8 mouse cellular contexts compared by ENCODE assay signal in the genomic region with DNA sequence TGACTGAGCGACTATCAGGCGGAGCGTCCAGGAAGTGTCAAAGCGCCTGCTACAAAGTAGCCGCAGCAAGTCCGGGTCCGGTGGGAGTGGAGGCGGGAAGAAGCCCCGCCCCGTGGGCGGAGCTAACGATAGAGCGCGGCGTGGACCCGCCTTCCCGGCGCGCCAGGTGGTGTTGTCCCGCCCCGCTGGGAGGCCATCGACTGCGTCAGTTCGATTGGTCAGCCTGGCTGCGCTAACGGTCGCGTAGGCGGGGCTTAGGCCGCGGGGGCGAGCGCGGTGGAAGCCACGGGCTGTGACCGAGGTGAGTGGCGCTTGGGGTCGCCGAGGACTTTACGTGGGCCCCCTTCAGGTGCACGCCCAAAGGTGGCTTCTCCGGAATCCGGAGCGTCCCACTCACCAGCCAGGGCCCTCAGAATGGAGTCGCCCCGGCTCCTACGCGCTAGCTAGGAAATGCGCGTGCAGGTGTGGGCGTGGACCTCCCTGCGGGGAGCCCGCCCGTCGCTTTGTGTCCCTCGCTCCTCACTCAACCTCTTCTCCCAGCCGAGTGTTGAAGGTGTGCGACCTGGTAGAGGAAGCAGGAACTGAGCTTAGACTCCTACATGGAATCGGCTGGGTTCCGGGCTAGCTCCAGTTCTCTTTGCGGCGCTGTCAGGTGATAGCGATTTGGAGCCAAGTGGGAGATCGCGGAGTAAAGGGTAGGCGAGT. TPM values are rescaled to one million over a fixed set of nuclear protein-coding genes. Genes with fewer than 3 reads are reported as not detected.
DNase-seq lines count a peak whose midpoint lies in the region; ATAC-seq and TF ChIP-seq lines count a peak whose summit lies in the region.

A gene (plus strand): TSS at position 178 of the 705 bp plus-strand sequence.

- DNase-seq in heart, postnatal 14 days, result peak; percentile 95
- DNase-seq in layer of hippocampus, adult 11-12 months (ENCODE audit: low spot score), result peak; percentile 96
- DNase-seq in lung, adult 18-20 months, result peak; percentile 97
- DNase-seq in testis, postnatal 14 days (ENCODE audit: low spot score), result peak; percentile 98

- no peaks in the 10 kb centered on the region for H3K4me1 ChIP-seq in ES-Bruce4 (ENCODE audit: control insufficient read depth, insufficient read depth, low read length)
- peaks cover 19% of the 10 kb centered on the region for H3K4me1 ChIP-seq in forebrain, embryonic 13.5 days
- H3K4me1 ChIP-seq in neural tube, embryonic 15.5 days, result peaks cover 19% of the 10 kb centered on the region

- no peaks in the 10 kb centered on the region for H3K27me3 ChIP-seq in ES-Bruce4 (ENCODE audit: control insufficient read depth, insufficient read depth, low read length, poor library complexity, severe bottlenecking)
- H3K27me3 ChIP-seq in forebrain, embryonic 13.5 days, result no peaks in the 10 kb centered on the region
- no peaks in the 10 kb centered on the region for H3K27me3 ChIP-seq in neural tube, embryonic 15.5 days (replicated peaks)

- peak; percentile 88 for ATAC-seq in cerebellum, adult (ENCODE audit: insufficient number of reproducible peaks, low FRiP score, low TSS enrichment)
- ATAC-seq in forebrain, embryonic 13.5 days, result peak; percentile 95
- peak; percentile 97 for ATAC-seq in neural tube, embryonic 15.5 days (ENCODE audit: low FRiP score)

- peak within 1 kb of the TSS; percentile 73 for H3K4me2 ChIP-seq in forebrain, embryonic 13.5 days
- H3K4me2 ChIP-seq in neural tube, embryonic 15.5 days, result peak within 1 kb of the TSS; percentile 57

- H3K9me3 ChIP-seq in ES-Bruce4 (replicated peaks; ENCODE audit: control insufficient read depth, insufficient read depth, low read length, poor library complexity, severe bottlenecking), result peaks cover 4% of the 10 kb centered on the region; the same call in 1 of the 2 replicates
- no peaks in the 10 kb centered on the region for H3K9me3 ChIP-seq in forebrain, embryonic 13.5 days (replicated peaks)
- no peaks in the 10 kb centered on the region for H3K9me3 ChIP-seq in neural tube, embryonic 15.5 days (replicated peaks)

- no peak; the same call in 1 of the 2 replicates for TF ChIP-seq EP300 in ES-Bruce4 (IDR thresholded peaks at IDR 0.05; ENCODE audit: insufficient read depth, low read depth, low read length)

- peaks cover 6% of the 10 kb centered on the region; the same call in 1 of the 2 replicates for H3K36me3 ChIP-seq in ES-Bruce4 (ENCODE audit: control insufficient read depth, insufficient read depth, low read length, poor library complexity, severe bottlenecking)
- peaks cover 18% of the 10 kb centered on the region for H3K36me3 ChIP-seq in forebrain, embryonic 13.5 days (ENCODE audit: poor library complexity, severe bottlenecking)
- H3K36me3 ChIP-seq in neural tube, embryonic 15.5 days, result no peaks in the 10 kb centered on the region

- H3K27ac ChIP-seq in ES-Bruce4 (ENCODE audit: insufficient read depth, low read length), result peak within 1 kb of the TSS; percentile 5; the same call in 1 of the 2 replicates
- H3K27ac ChIP-seq in forebrain, embryonic 13.5 days, result peak within 1 kb of the TSS; percentile 75
- H3K27ac ChIP-seq in neural tube, embryonic 15.5 days (replicated peaks), result peak within 1 kb of the TSS; percentile 92

- no peak for TF ChIP-seq CTCF in ES-Bruce4 (IDR thresholded peaks at IDR 0.05; ENCODE audit: low read depth, low read length)

- H3K4me3 ChIP-seq in ES-Bruce4 (ENCODE audit: low read depth, low read length), result peak within 1 kb of the TSS; percentile 90
- H3K4me3 ChIP-seq in forebrain, embryonic 13.5 days, result peak within 1 kb of the TSS; percentile 88
- peak within 1 kb of the TSS; percentile 94 for H3K4me3 ChIP-seq in neural tube, embryonic 15.5 days (replicated peaks)

- TF ChIP-seq POLR2A in ES-Bruce4 (IDR thresholded peaks at IDR 0.05; ENCODE audit: insufficient read depth, low read length), result no peak

- H3K9ac ChIP-seq in ES-Bruce4 (ENCODE audit: low read depth, poor library complexity, severe bottlenecking), result peak within 1 kb of the TSS; percentile 25
- peak within 1 kb of the TSS; percentile 85 for H3K9ac ChIP-seq in forebrain, embryonic 13.5 days
- H3K9ac ChIP-seq in neural tube, embryonic 15.5 days (replicated peaks), result peak within 1 kb of the TSS; percentile 77

- WGBS in forebrain, embryonic 13.5 days, result under 1% methylated on average over 65 of the region's 66 CpGs
- WGBS in neural tube, embryonic 15.5 days, result under 1% methylated on average over 66 of the region's 66 CpGs

- intact Hi-C loops in heart, postnatal 14 days (cut with DNase I), result loop anchor here (2.0 to 10.0 kb wide), 4 partner anchors 134 to 629 kb away; a partner anchor contains a TSS

RNA-seq across cellular contexts. Expression of the gene that starts here (rescaled TPM):
- 51.6 and 51.7 TPM in 2 replicates for polyA plus RNA-seq in ES-Bruce4 (2011; ENCODE audit: insufficient read depth, insufficient read length, low read depth, missing spikeins)
- 80.3 and 81.3 TPM in 2 replicates for polyA plus RNA-seq in forebrain, embryonic 13.5 days (2015; fragmentation: Nextera tagmentation; extraction: Ambion mirVana)
- total RNA-seq in heart, postnatal 14 days (2021), result 1 to 10 TPM; 5.2 to 5.4 TPM
- 45.9 and 52.5 TPM in 2 replicates for polyA plus RNA-seq in neural tube, embryonic 15.5 days (2015; fragmentation: Nextera tagmentation; extraction: Ambion mirVana)

Comparison
In these comparisons a context has a peak if more than half of its experiments do, and no peak if none do; other contexts are left out.
1. Peak in every context shown above with its lines: DNase-seq, ATAC-seq, H3K4me3 ChIP-seq and H3K27ac ChIP-seq.
2. H3K27ac ChIP-seq: peak in every context shown above with its lines; median percentile 92 in neural tube, embryonic 15.5 days; 75 in forebrain, embryonic 13.5 days; 5 in ES-Bruce4.
3. H3K9ac ChIP-seq: peak in every context shown above with its lines; median percentile 85 in forebrain, embryonic 13.5 days; 77 in neural tube, embryonic 15.5 days; 25 in ES-Bruce4.